Mouse (Mus musculus): Measurements from ENCODE around the gene Xylb. TPM values are rescaled to one million over a fixed set of nuclear protein-coding genes. Genes with fewer than 3 reads are reported as not detected.

The Xylb gene
- polyA plus RNA-seq, 1 experiment = 1.3 TPM

GRCm38 (mm10) chr9:119352060-119352459, 5.1 kb upstream of the Xylb start:
- no peaks in the 10 kb centered on the region for H3K27me3 ChIP-seq (ENCODE audit: control insufficient read depth, insufficient read depth, low read length)
- H3K4me3 ChIP-seq (ENCODE audit: extremely low read depth, insufficient read depth, insufficient read length) = no peak overlapping the region
- H3K4me1 ChIP-seq (ENCODE audit: control insufficient read depth, insufficient read depth, insufficient read length) = no peaks in the 10 kb centered on the region
- peak in 1 of 2 experiments; percentile 71 for DNase-seq (ENCODE audit: low read depth in 1 of 2, low spot score in 2 of 2)
- TF ChIP-seq CTCF (IDR thresholded peaks at IDR 0.05; ENCODE audit: extremely low read depth, insufficient read depth, insufficient read length, insufficient replicate concordance) (peak; percentile 95), POLR2A (IDR thresholded peaks at IDR 0.05; ENCODE audit: low read depth, low read length) (no peak)
- H3K27ac ChIP-seq (ENCODE audit: insufficient read depth, low read length) = no peak overlapping the region
- H3K36me3 ChIP-seq (ENCODE audit: control insufficient read depth, insufficient read depth, low read length) = peaks cover 12% of the 10 kb centered on the region
- 45% methylated on average over 4 of the region's 4 CpGs for WGBS

- Histone ChIP-seq H3K4me1 (ENCODE audit: control insufficient read depth, insufficient read depth, insufficient read length) (peaks cover 3% of the 10 kb centered on the region; the same call in 1 of the 2 replicates), H3K36me3 (ENCODE audit: control insufficient read depth, insufficient read depth, low read length) (peaks cover 8% of the 10 kb centered on the region), H3K27me3 (ENCODE audit: control insufficient read depth, insufficient read depth, low read length) (no peaks in the 10 kb centered on the region), H3K4me3 (ENCODE audit: extremely low read depth, insufficient read depth, insufficient read length) (no peak overlapping the region), H3K27ac (ENCODE audit: insufficient read depth, low read length) (no peak overlapping the region)
- DNase-seq (ENCODE audit: low read depth in 1 of 2, low spot score in 2 of 2) = no peak
- no peak for TF ChIP-seq CTCF (IDR thresholded peaks at IDR 0.05; ENCODE audit: extremely low read depth, insufficient read depth, insufficient read length, insufficient replicate concordance)
- no peak for TF ChIP-seq POLR2A (IDR thresholded peaks at IDR 0.05; ENCODE audit: low read depth, low read length)
- 90% methylated on average over 6 of the region's 6 CpGs for WGBS
These were observed 3.3 kb upstream of the Xylb start for GRCm38 (mm10) chr9:119353926-119354325.

GRCm38 (mm10) chr9:119355943-119356342, 1.2 kb upstream of the Xylb start:
- no peak for TF ChIP-seq POLR2A (IDR thresholded peaks at IDR 0.05; ENCODE audit: low read depth, low read length)
- no peak for TF ChIP-seq CTCF (IDR thresholded peaks at IDR 0.05; ENCODE audit: extremely low read depth, insufficient read depth, insufficient read length, insufficient replicate concordance)
- DNase-seq (ENCODE audit: low read depth in 1 of 2, low spot score in 2 of 2) = no peak
- Histone ChIP-seq H3K27ac (ENCODE audit: insufficient read depth, low read length) (no peak overlapping the region), H3K4me3 (ENCODE audit: extremely low read depth, insufficient read depth, insufficient read length) (no peak overlapping the region), H3K4me1 (ENCODE audit: control insufficient read depth, insufficient read depth, insufficient read length) (peaks cover 3% of the 10 kb centered on the region; the same call in 1 of the 2 replicates), H3K27me3 (ENCODE audit: control insufficient read depth, insufficient read depth, low read length) (no peaks in the 10 kb centered on the region), H3K36me3 (ENCODE audit: control insufficient read depth, insufficient read depth, low read length) (peaks cover 1% of the 10 kb centered on the region; the same call in 1 of the 2 replicates)
- 88% methylated on average over 6 of the region's 6 CpGs for WGBS

GRCm38 (mm10) chr9:119358058-119358429, 863 bp downstream of the Xylb start:
- WGBS = 51% methylated on average over 9 of the region's 9 CpGs
- H3K4me3 ChIP-seq (ENCODE audit: extremely low read depth, insufficient read depth, insufficient read length) = no peak overlapping the region
- TF ChIP-seq POLR2A (IDR thresholded peaks at IDR 0.05; ENCODE audit: low read depth, low read length) = no peak
- no peak for TF ChIP-seq CTCF (IDR thresholded peaks at IDR 0.05; ENCODE audit: extremely low read depth, insufficient read depth, insufficient read length, insufficient replicate concordance)
- no peak overlapping the region for H3K27ac ChIP-seq (ENCODE audit: insufficient read depth, low read length)
- DNase-seq (ENCODE audit: low read depth in 1 of 2, low spot score in 2 of 2) = no peak
- no peaks in the 10 kb centered on the region for H3K27me3 ChIP-seq (ENCODE audit: control insufficient read depth, insufficient read depth, low read length)
- peaks cover 3% of the 10 kb centered on the region; the same call in 1 of the 2 replicates for H3K4me1 ChIP-seq (ENCODE audit: control insufficient read depth, insufficient read depth, insufficient read length)
- no peaks in the 10 kb centered on the region for H3K36me3 ChIP-seq (ENCODE audit: control insufficient read depth, insufficient read depth, low read length)

- H3K4me1 ChIP-seq (ENCODE audit: control insufficient read depth, insufficient read depth, insufficient read length) = peaks cover 3% of the 10 kb centered on the region; the same call in 1 of the 2 replicates
- no peaks in the 10 kb centered on the region for H3K27me3 ChIP-seq (ENCODE audit: control insufficient read depth, insufficient read depth, low read length)
- H3K4me3 ChIP-seq (ENCODE audit: extremely low read depth, insufficient read depth, insufficient read length) = no peak overlapping the region
- WGBS = 94% methylated on average over 5 of the region's 5 CpGs
- H3K27ac ChIP-seq (ENCODE audit: insufficient read depth, low read length) = no peak overlapping the region
- H3K36me3 ChIP-seq (ENCODE audit: control insufficient read depth, insufficient read depth, low read length) = no peaks in the 10 kb centered on the region
- TF ChIP-seq CTCF (IDR thresholded peaks at IDR 0.05; ENCODE audit: extremely low read depth, insufficient read depth, insufficient read length, insufficient replicate concordance) (no peak), POLR2A (IDR thresholded peaks at IDR 0.05; ENCODE audit: low read depth, low read length) (no peak)
- DNase-seq (ENCODE audit: low read depth in 1 of 2, low spot score in 2 of 2) = no peak
These were observed 4.2 kb downstream of the Xylb start for GRCm38 (mm10) chr9:119361416-119361815.

GRCm38 (mm10) chr9:119363229-119363628, 6.0 kb downstream of the Xylb start:
- Histone ChIP-seq H3K27ac (ENCODE audit: insufficient read depth, low read length) (no peak overlapping the region), H3K36me3 (ENCODE audit: control insufficient read depth, insufficient read depth, low read length) (no peaks in the 10 kb centered on the region), H3K4me1 (ENCODE audit: control insufficient read depth, insufficient read depth, insufficient read length) (no peaks in the 10 kb centered on the region), H3K4me3 (ENCODE audit: extremely low read depth, insufficient read depth, insufficient read length) (no peak overlapping the region), H3K27me3 (ENCODE audit: control insufficient read depth, insufficient read depth, low read length) (no peaks in the 10 kb centered on the region)
- no peak for TF ChIP-seq CTCF (IDR thresholded peaks at IDR 0.05; ENCODE audit: extremely low read depth, insufficient read depth, insufficient read length, insufficient replicate concordance)
- no peak for TF ChIP-seq POLR2A (IDR thresholded peaks at IDR 0.05; ENCODE audit: low read depth, low read length)
- no peak for DNase-seq (ENCODE audit: low read depth in 1 of 2, low spot score in 2 of 2)
- WGBS = 93% methylated on average over 12 of the region's 12 CpGs

- no peak within 1 kb of the TSS for H3K4me3 ChIP-seq (ENCODE audit: extremely low read depth, insufficient read depth, insufficient read length)
- 24% methylated on average over 7 of the region's 7 CpGs for WGBS
- no peak for DNase-seq (ENCODE audit: low read depth in 1 of 2, low spot score in 2 of 2)
- no peaks in the 10 kb centered on the region for H3K36me3 ChIP-seq (ENCODE audit: control insufficient read depth, insufficient read depth, low read length)
- H3K27ac ChIP-seq (ENCODE audit: insufficient read depth, low read length) = no peak within 1 kb of the TSS
- no peaks in the 10 kb centered on the region for H3K27me3 ChIP-seq (ENCODE audit: control insufficient read depth, insufficient read depth, low read length)
- TF ChIP-seq POLR2A (IDR thresholded peaks at IDR 0.05; ENCODE audit: low read depth, low read length) (no peak), CTCF (IDR thresholded peaks at IDR 0.05; ENCODE audit: extremely low read depth, insufficient read depth, insufficient read length, insufficient replicate concordance) (no peak)
- no peaks in the 10 kb centered on the region for H3K4me1 ChIP-seq (ENCODE audit: control insufficient read depth, insufficient read depth, insufficient read length)
These were observed 8.1 kb downstream of the Xylb start, which contains the start of gene Slc22a14 for GRCm38 (mm10) chr9:119365284-119365683. TSS of gene Slc22a14 (minus strand) at chr9:119365553.
